Comparison of ENCODE assay signal across 12 mouse cellular contexts in the genomic region with DNA sequence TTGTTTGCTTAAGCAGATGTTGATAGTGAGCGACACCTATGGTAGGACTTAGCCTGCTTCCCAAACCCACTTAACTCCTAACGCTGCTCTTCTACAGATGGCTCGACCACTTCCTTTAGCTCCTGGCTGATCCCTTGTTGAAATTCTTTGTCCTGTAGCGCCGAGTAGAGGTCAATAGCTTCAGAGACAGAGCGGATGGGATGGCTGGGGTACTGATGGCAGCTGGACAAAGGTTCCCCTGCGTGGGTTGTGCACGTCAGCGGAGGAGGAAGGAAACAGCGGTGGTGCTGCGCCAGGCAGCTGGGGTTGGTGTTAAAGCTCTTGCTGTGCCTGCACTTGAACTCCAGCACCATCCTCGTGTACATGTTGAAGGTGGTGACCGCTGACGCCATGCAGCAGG. TPM values are rescaled to one million over a fixed set of nuclear protein-coding genes. Genes with fewer than 3 reads are reported as not detected.
DNase-seq lines count a peak whose midpoint lies in the region; ATAC-seq and TF ChIP-seq lines count a peak whose summit lies in the region.
"Had no signal": no experiment of that assay in that cellular context is flagged by ENCODE, and none has a peak within 500 bp of the region (broad histone marks: within the 10 kb centered on the region; RNA-seq: fewer than 3 reads in every experiment).

No protein-coding gene starts in this region.

- H3K4me1 ChIP-seq in CH12.LX (ENCODE audit: control insufficient read depth in 1 of 2, insufficient read depth in 2 of 2), result peaks cover 0 to 10% of the 10 kb centered on the region in 2 experiments; a peak in 2 of 4 replicates
- no peaks in the 10 kb centered on the region for H3K4me1 ChIP-seq in intestine, postnatal 0 days (replicated peaks; ENCODE audit: control insufficient read depth, insufficient read depth, low read length)
- no peaks in the 10 kb centered on the region for H3K4me1 ChIP-seq in forebrain, embryonic 15.5 days

- DNase-seq in CH12.LX (ENCODE audit: extremely low read depth) (no peak), R1 (ENCODE audit: low read depth, low spot score) (peak; percentile 42)
- no peak for DNase-seq in right cerebral cortex, postnatal 14 days
- no peak for DNase-seq in frontal cortex, postnatal 10 days (ENCODE audit: low spot score in 2 of 2)
- DNase-seq: cerebellum, postnatal 14 days; right cerebral cortex, postnatal 25 days had no signal

- H3K4me3 ChIP-seq in CH12.LX (replicated peaks in 1 of 3; ENCODE audit: low read depth in 2 of 3, low read length in 2 of 3, poor library complexity in 1 of 3), result no peak overlapping the region
- no peak overlapping the region for H3K4me3 ChIP-seq in intestine, postnatal 0 days (ENCODE audit: low read depth, low read length)
- H3K4me3 ChIP-seq in forebrain, embryonic 15.5 days, result no peak overlapping the region
- H3K4me3 ChIP-seq: heart, embryonic 13.5 days; limb, embryonic 13.5 days; myocyte had no signal

- in situ Hi-C loops in CH12.LX (cut with MboI; ENCODE audit: low pct_ligation_motif_present, low pct_unique_long_range_greater_than_20kb, low sequenced_read_pairs), result no loop called here

- no peak overlapping the region for H3K9ac ChIP-seq in CH12.LX (ENCODE audit: insufficient read depth, low read depth)
- H3K9ac ChIP-seq in intestine, postnatal 0 days (ENCODE audit: low read depth, low read length), result no peak overlapping the region
- H3K9ac ChIP-seq in forebrain, embryonic 15.5 days (replicated peaks), result no peak overlapping the region
- H3K9ac ChIP-seq: heart, embryonic 13.5 days; limb, embryonic 13.5 days had no signal

- dilution Hi-C loops in CH12.LX (cut with MboI; ENCODE audit: extremely low pct_ligation_motif_present, extremely low pct_unique_long_range_greater_than_20kb, low sequenced_read_pairs), result no loop called here

- TF ChIP-seq POLR2A in CH12.LX (IDR thresholded peaks at IDR 0.05; ENCODE audit: low read depth, low read length), result no peak

- no peaks in the 10 kb centered on the region for H3K36me3 ChIP-seq in CH12.LX (replicated peaks in 1 of 2; ENCODE audit: control insufficient read depth in 1 of 2, insufficient read depth in 1 of 2, low read length in 1 of 2)
- H3K36me3 ChIP-seq in intestine, postnatal 0 days (ENCODE audit: control insufficient read depth, insufficient read depth), result peaks cover 35% of the 10 kb centered on the region
- peaks cover 18% of the 10 kb centered on the region for H3K36me3 ChIP-seq in forebrain, embryonic 15.5 days

- WGBS in intestine, postnatal 0 days, result 55% methylated on average over 14 of the region's 14 CpGs
- 78% methylated on average over 14 of the region's 14 CpGs for WGBS in forebrain, embryonic 15.5 days

- no peak overlapping the region for H3K27ac ChIP-seq in CH12.LX (ENCODE audit: insufficient read depth, low read depth)
- no peak overlapping the region for H3K27ac ChIP-seq in intestine, postnatal 0 days (ENCODE audit: low read depth, low read length)
- no peak overlapping the region for H3K27ac ChIP-seq in forebrain, embryonic 15.5 days (replicated peaks)
- H3K27ac ChIP-seq: heart, embryonic 13.5 days; limb, embryonic 13.5 days had no signal

- TF ChIP-seq CTCF in CH12.LX (conservative IDR thresholded peaks at IDR 0.05 in 1 of 2, IDR thresholded peaks at IDR 0.05 in 1 of 2; ENCODE audit: low read depth in 2 of 2, low read length in 2 of 2), result peak in 1 of 2 experiments; percentile 29; a peak in 1 of 4 replicates
- peak; percentile 36; the same call in 1 of the 2 replicates for TF ChIP-seq CTCF in intestine, postnatal 0 days (IDR thresholded peaks at IDR 0.05; ENCODE audit: low read depth)

- H3K4me2 ChIP-seq in CH12.LX (ENCODE audit: insufficient read depth, low read depth, poor library complexity, severe bottlenecking), result no peak overlapping the region
- H3K4me2 ChIP-seq in intestine, postnatal 0 days (replicated peaks; ENCODE audit: low read depth), result no peak overlapping the region
- no peak overlapping the region for H3K4me2 ChIP-seq in forebrain, embryonic 15.5 days (replicated peaks)
- H3K4me2 ChIP-seq: heart, embryonic 13.5 days; limb, embryonic 13.5 days had no signal

- no peaks in the 10 kb centered on the region for H3K9me3 ChIP-seq in CH12.LX (replicated peaks; ENCODE audit: low read length)
- no peaks in the 10 kb centered on the region for H3K9me3 ChIP-seq in intestine, postnatal 0 days (ENCODE audit: control insufficient read depth)
- H3K9me3 ChIP-seq in forebrain, embryonic 15.5 days, result no peaks in the 10 kb centered on the region
- H3K9me3 ChIP-seq: heart, embryonic 13.5 days; limb, embryonic 13.5 days had no signal

- peak; percentile 25 for TF ChIP-seq RAD21 in CH12.LX (IDR thresholded peaks at IDR 0.05; ENCODE audit: low read depth, low read length)

- no peaks in the 10 kb centered on the region for H3K79me2 ChIP-seq in CH12.LX (replicated peaks; ENCODE audit: control insufficient read depth, extremely low read depth, insufficient read depth, poor library complexity, severe bottlenecking)

- TF ChIP-seq EP300 in CH12.LX (IDR thresholded peaks at IDR 0.05; ENCODE audit: low read length), result no peak

- no peak for ATAC-seq in intestine, postnatal 0 days
- peak; percentile 54 for ATAC-seq in megakaryocyte progenitor cell, adult 5-6 weeks (replicated peaks; ENCODE audit: poor library complexity)
- ATAC-seq in forebrain, embryonic 15.5 days (replicated peaks), result no peak

- no peaks in the 10 kb centered on the region for H3K27me3 ChIP-seq in CH12.LX (replicated peaks)
- H3K27me3 ChIP-seq in intestine, postnatal 0 days (replicated peaks; ENCODE audit: control insufficient read depth, insufficient read depth, low read length), result no peaks in the 10 kb centered on the region
- H3K27me3 ChIP-seq in forebrain, embryonic 15.5 days, result no peaks in the 10 kb centered on the region
- H3K27me3 ChIP-seq: limb, embryonic 13.5 days had no signal

TF ChIP-seq in CH12.LX, 34 proteins besides CTCF, POLR2A, EP300 and RAD21:
- TF ChIP-seq UBTF (IDR thresholded peaks at IDR 0.05; ENCODE audit: low read depth, low read length), result no peak
- TF ChIP-seq SMC3 (IDR thresholded peaks at IDR 0.05; ENCODE audit: low read depth, low read length), result peak; percentile 11; the same call in 1 of the 2 replicates

RNA-seq across cellular contexts. Expression of gene Gsg1, which starts 16.8 kb away (rescaled TPM):
- total RNA-seq in CH12.LX (2012; rRNA removed) (not detected in 2 replicates), CH12.LX (2014; rRNA removed) (not detected in 2 replicates)
- polyA plus RNA-seq in CH12.LX (2012; ENCODE audit: insufficient read length, low read depth), result not detected in 2 replicates
- polyA plus RNA-seq in intestine, postnatal 0 days (2015; fragmentation: Nextera tagmentation; extraction: Ambion mirVana), result 0.73 and 0.82 TPM in 2 replicates
- total RNA-seq in megakaryocyte progenitor cell, adult 5-6 weeks (2015), result not detected in 2 replicates
- total RNA-seq in megakaryocyte progenitor cell, adult 5-6 weeks (2017), result not detected in 2 replicates
- polyA plus RNA-seq in forebrain, embryonic 15.5 days (2015; fragmentation: Nextera tagmentation; extraction: Ambion mirVana), result 0.22 and 0.31 TPM in 2 replicates

RNA-seq across cellular contexts. Expression of gene Hebp1, which starts 39.5 kb away (rescaled TPM):
- total RNA-seq in CH12.LX (2012; rRNA removed) (not detected in 2 replicates), CH12.LX (2014; rRNA removed) (not detected in 2 replicates)
- not detected in 2 replicates for polyA plus RNA-seq in CH12.LX (2012; ENCODE audit: insufficient read length, low read depth)
- 62.8 and 78.9 TPM in 2 replicates for polyA plus RNA-seq in intestine, postnatal 0 days (2015; fragmentation: Nextera tagmentation; extraction: Ambion mirVana)
- total RNA-seq in megakaryocyte progenitor cell, adult 5-6 weeks (2015), result 12.9 and 15.0 TPM in 2 replicates
- 20.0 and 21.2 TPM in 2 replicates for total RNA-seq in megakaryocyte progenitor cell, adult 5-6 weeks (2017)
- 2.6 and 2.8 TPM in 2 replicates for polyA plus RNA-seq in forebrain, embryonic 15.5 days (2015; fragmentation: Nextera tagmentation; extraction: Ambion mirVana)

RNA-seq across cellular contexts. Expression of gene Fam234b, which starts 39.5 kb away (rescaled TPM):
- total RNA-seq in CH12.LX (2012; rRNA removed) (0.04 TPM in 2 replicates), CH12.LX (2014; rRNA removed) (0.20 and 0.23 TPM in 2 replicates)
- 0.49 and 0.76 TPM in 2 replicates for polyA plus RNA-seq in CH12.LX (2012; ENCODE audit: insufficient read length, low read depth)
- 20.9 and 21.7 TPM in 2 replicates for polyA plus RNA-seq in intestine, postnatal 0 days (2015; fragmentation: Nextera tagmentation; extraction: Ambion mirVana)
- 5.9 and 6.5 TPM in 2 replicates for total RNA-seq in megakaryocyte progenitor cell, adult 5-6 weeks (2015)
- total RNA-seq in megakaryocyte progenitor cell, adult 5-6 weeks (2017), result 5.4 and 6.8 TPM in 2 replicates
- 83.1 and 86.7 TPM in 2 replicates for polyA plus RNA-seq in forebrain, embryonic 15.5 days (2015; fragmentation: Nextera tagmentation; extraction: Ambion mirVana)

Comparison
In these comparisons a context has a peak if more than half of its experiments do, and no peak if none do; other contexts are left out.
1. RNA of gene Hebp1, which starts 39.5 kb away (polyA plus RNA-seq): 62.8 to 78.9 TPM in intestine, postnatal 0 days; 2.6 to 2.8 TPM in forebrain, embryonic 15.5 days and not detected in CH12.LX; every median in the first group is over 10 times any median in the second.
2. RNA of gene Fam234b, which starts 39.5 kb away (polyA plus RNA-seq): 83.1 to 86.7 TPM in forebrain, embryonic 15.5 days and 20.9 to 21.7 TPM in intestine, postnatal 0 days; 0.49 to 0.76 TPM in CH12.LX; every median in the first group is over 10 times any median in the second.